Mouse (Mus musculus): ENCODE data around the gene Ercc1. TPM values are rescaled to one million over a fixed set of nuclear protein-coding genes. Genes with fewer than 3 reads are reported as not detected.
A peak's percentile ranks its signal among the peaks of the same experiment; 100 is the strongest.

Gene Ercc1
- total and polyA plus RNA-seq, 2 experiments, result 6.5 to 9.4 TPM

GRCm38 (mm10) chr7:19405417-19405816, 60.8 kb downstream of the Ercc1 start:
- TF ChIP-seq CTCF (IDR thresholded peaks at IDR 0.05; ENCODE audit: low read depth, low read length) (peak; percentile 98), POLR2A (IDR thresholded peaks at IDR 0.05; ENCODE audit: extremely low read depth, insufficient read depth, low read length) (no peak)
- 5% methylated on average over 19 of the region's 19 CpGs for WGBS
- peak; percentile 36 for DNase-seq (ENCODE audit: extremely low read depth, low read depth, low spot score)
- no peaks in the 10 kb centered on the region for H3K79me2 ChIP-seq (ENCODE audit: control insufficient read depth, insufficient read depth, low read length)
- H3K4me3 ChIP-seq (ENCODE audit: insufficient read depth, low read depth, low read length), result no peak overlapping the region
- no peak overlapping the region for H3K27ac ChIP-seq (replicated peaks; ENCODE audit: insufficient read depth, low read depth, low read length)
- peaks cover 2% of the 10 kb centered on the region; the same call in 1 of the 2 replicates for H3K4me1 ChIP-seq (ENCODE audit: control insufficient read depth, insufficient read depth, low read length)
- no peak overlapping the region for H3K9ac ChIP-seq (ENCODE audit: low read depth, low read length)
- H3K36me3 ChIP-seq (ENCODE audit: control insufficient read depth, insufficient read depth, low read length), result no peaks in the 10 kb centered on the region
- peaks cover 12% of the 10 kb centered on the region; the same call in 1 of the 2 replicates for H3K27me3 ChIP-seq (ENCODE audit: control insufficient read depth, insufficient read depth, low read length)

Other genes starting within 250 kb of the Ercc1 start
- gene Gm4969, start 226.4 kb upstream of the Ercc1 start, total RNA-seq (2014; rRNA removed), result 0.09 TPM in 1 of 2 replicates, not detected in the other
- 0.02 TPM in 1 of 2 replicates, not detected in the other for gene Gm4969, start 226.4 kb upstream of the Ercc1 start, polyA plus RNA-seq (2012; rRNA removed)
- 2.4 and 3.2 TPM in 2 replicates for gene Fbxo46, start 224.9 kb upstream of the Ercc1 start, total RNA-seq (2014; rRNA removed)
- 4.3 and 5.0 TPM in 2 replicates for gene Fbxo46, start 224.9 kb upstream of the Ercc1 start, polyA plus RNA-seq (2012; rRNA removed)
- gene Qpctl, start 195.5 kb upstream of the Ercc1 start, total RNA-seq (2014; rRNA removed), result 4.3 and 6.3 TPM in 2 replicates
- 8.9 and 11.7 TPM in 2 replicates for gene Qpctl, start 195.5 kb upstream of the Ercc1 start, polyA plus RNA-seq (2012; rRNA removed)
- gene Snrpd2, start 195.1 kb upstream of the Ercc1 start, total RNA-seq (2014; rRNA removed), result 28.4 and 29.4 TPM in 2 replicates
- 16.4 and 17.7 TPM in 2 replicates for gene Snrpd2, start 195.1 kb upstream of the Ercc1 start, polyA plus RNA-seq (2012; rRNA removed)
- gene Gipr, start 178.7 kb upstream of the Ercc1 start, total RNA-seq (2014; rRNA removed), result not detected in 2 replicates
- gene Gipr, start 178.7 kb upstream of the Ercc1 start, polyA plus RNA-seq (2012; rRNA removed), result not detected in 2 replicates
- gene Eml2, start 168.4 kb upstream of the Ercc1 start, total RNA-seq (2014; rRNA removed), result 9.8 and 11.1 TPM in 2 replicates
- gene Eml2, start 168.4 kb upstream of the Ercc1 start, polyA plus RNA-seq (2012; rRNA removed), result 9.7 and 12.2 TPM in 2 replicates
- gene Gpr4, start 132.2 kb upstream of the Ercc1 start, total RNA-seq (2014; rRNA removed), result 0.09 and 0.40 TPM in 2 replicates
- gene Gpr4, start 132.2 kb upstream of the Ercc1 start, polyA plus RNA-seq (2012; rRNA removed), result 1.8 and 2.7 TPM in 2 replicates
- gene Opa3, start 116.4 kb upstream of the Ercc1 start, total RNA-seq (2014; rRNA removed), result 12.9 and 16.0 TPM in 2 replicates
- 34.1 and 40.4 TPM in 2 replicates for gene Opa3, start 116.4 kb upstream of the Ercc1 start, polyA plus RNA-seq (2012; rRNA removed)
- gene Vasp, start 73.0 kb upstream of the Ercc1 start, total RNA-seq (2014; rRNA removed), result 6.3 and 11.3 TPM in 2 replicates
- 24.2 and 37.1 TPM in 2 replicates for gene Vasp, start 73.0 kb upstream of the Ercc1 start, polyA plus RNA-seq (2012; rRNA removed)
- gene Ppm1n, start 64.7 kb upstream of the Ercc1 start, total RNA-seq (2014; rRNA removed), result 0.20 TPM in 1 of 2 replicates, not detected in the other
- gene Ppm1n, start 64.7 kb upstream of the Ercc1 start, polyA plus RNA-seq (2012; rRNA removed), result 0.13 TPM in 1 of 2 replicates, not detected in the other
- gene Rtn2, start 62.2 kb upstream of the Ercc1 start, total RNA-seq (2014; rRNA removed), result 0.27 and 0.65 TPM in 2 replicates
- gene Rtn2, start 62.2 kb upstream of the Ercc1 start, polyA plus RNA-seq (2012; rRNA removed), result 0.62 and 1.1 TPM in 2 replicates
- gene Fosb, start 34.7 kb upstream of the Ercc1 start, total RNA-seq (2014; rRNA removed), result 0.07 and 0.09 TPM in 2 replicates
- gene Fosb, start 34.7 kb upstream of the Ercc1 start, polyA plus RNA-seq (2012; rRNA removed), result 0.06 and 0.11 TPM in 2 replicates
- 1.3 and 1.7 TPM in 2 replicates for gene Cd3eap, start 14.7 kb downstream of the Ercc1 start, total RNA-seq (2014; rRNA removed)
- gene Cd3eap, start 14.7 kb downstream of the Ercc1 start, polyA plus RNA-seq (2012; rRNA removed), result 6.5 and 7.0 TPM in 2 replicates
- 0.18 and 0.20 TPM in 2 replicates for gene Ppp1r13l, start 15.0 kb downstream of the Ercc1 start, total RNA-seq (2014; rRNA removed)
- gene Ppp1r13l, start 15.0 kb downstream of the Ercc1 start, polyA plus RNA-seq (2012; rRNA removed), result 3.0 and 4.6 TPM in 2 replicates
- 8.7 and 9.4 TPM in 2 replicates for gene Ercc2, start 37.2 kb downstream of the Ercc1 start, total RNA-seq (2014; rRNA removed)
- gene Ercc2, start 37.2 kb downstream of the Ercc1 start, polyA plus RNA-seq (2012; rRNA removed), result 18.7 and 26.8 TPM in 2 replicates
- gene Klc3, start 59.3 kb downstream of the Ercc1 start, total RNA-seq (2014; rRNA removed), result 0.37 TPM in 1 of 2 replicates, not detected in the other
- 0.17 and 0.24 TPM in 2 replicates for gene Klc3, start 59.3 kb downstream of the Ercc1 start, polyA plus RNA-seq (2012; rRNA removed)
- 0.07 and 11.0 TPM in 2 replicates for gene Ckm, start 60.0 kb downstream of the Ercc1 start, total RNA-seq (2014; rRNA removed)
- gene Ckm, start 60.0 kb downstream of the Ercc1 start, polyA plus RNA-seq (2012; rRNA removed), result 0.16 and 0.18 TPM in 2 replicates
- 1.8 and 2.8 TPM in 2 replicates for gene Mark4, start 114.0 kb downstream of the Ercc1 start, total RNA-seq (2014; rRNA removed)
- 4.9 and 6.4 TPM in 2 replicates for gene Mark4, start 114.0 kb downstream of the Ercc1 start, polyA plus RNA-seq (2012; rRNA removed)
- 2.1 and 2.2 TPM in 2 replicates for gene Exoc3l2, start 118.6 kb downstream of the Ercc1 start, total RNA-seq (2014; rRNA removed)
- gene Exoc3l2, start 118.6 kb downstream of the Ercc1 start, polyA plus RNA-seq (2012; rRNA removed), result 5.1 and 5.8 TPM in 2 replicates
- 2.8 and 3.9 TPM in 2 replicates for gene Bloc1s3, start 163.6 kb downstream of the Ercc1 start, total RNA-seq (2014; rRNA removed)
- gene Bloc1s3, start 163.6 kb downstream of the Ercc1 start, polyA plus RNA-seq (2012; rRNA removed), result 6.2 and 7.3 TPM in 2 replicates
- 19.9 and 25.5 TPM in 2 replicates for gene Trappc6a, start 163.6 kb downstream of the Ercc1 start, total RNA-seq (2014; rRNA removed)
- 58.0 and 58.2 TPM in 2 replicates for gene Trappc6a, start 163.6 kb downstream of the Ercc1 start, polyA plus RNA-seq (2012; rRNA removed)
- not detected in 2 replicates for gene Nkpd1, start 173.1 kb downstream of the Ercc1 start, total RNA-seq (2014; rRNA removed)
- gene Nkpd1, start 173.1 kb downstream of the Ercc1 start, polyA plus RNA-seq (2012; rRNA removed), result not detected in 2 replicates
- 25.0 and 25.6 TPM in 2 replicates for gene Ppp1r37, start 218.3 kb downstream of the Ercc1 start, total RNA-seq (2014; rRNA removed)
- 82.3 and 84.2 TPM in 2 replicates for gene Ppp1r37, start 218.3 kb downstream of the Ercc1 start, polyA plus RNA-seq (2012; rRNA removed)
- gene Zfp296, start 232.5 kb downstream of the Ercc1 start, total RNA-seq (2014; rRNA removed), result 0.40 and 0.83 TPM in 2 replicates
- gene Zfp296, start 232.5 kb downstream of the Ercc1 start, polyA plus RNA-seq (2012; rRNA removed), result 0.93 and 1.3 TPM in 2 replicates
- gene Gemin7, start 232.8 kb downstream of the Ercc1 start, total RNA-seq (2014; rRNA removed), result 31.2 and 40.1 TPM in 2 replicates
- gene Gemin7, start 232.8 kb downstream of the Ercc1 start, polyA plus RNA-seq (2012; rRNA removed), result 60.2 and 61.6 TPM in 2 replicates